Mouse (Mus musculus) urinary bladder, postnatal 36 days (tissue): ENCODE results near the gene Gm6337.
"Not testable (repeated sequence)": the region's sequence is repeated elsewhere in the genome, so short reads cannot be mapped to it uniquely, and the experiment has no call there.

ENCODE experiments used
- DNase-seq, 2 experiments: peaks; one replicate each; pipeline ENCODE4 v3.0.0; 2022; ENCODE audit warnings: low spot score in 2 of 2, mixed read lengths in 1 of 2

Gene Gm6337

GRCm38 (mm10) chr14:6058167-6058566 lies at the start of gene Gm6337:
TSS of gene Gm6337 (minus strand) at chr14:6058267.
- not testable (repeated sequence) for DNase-seq

DNA sequence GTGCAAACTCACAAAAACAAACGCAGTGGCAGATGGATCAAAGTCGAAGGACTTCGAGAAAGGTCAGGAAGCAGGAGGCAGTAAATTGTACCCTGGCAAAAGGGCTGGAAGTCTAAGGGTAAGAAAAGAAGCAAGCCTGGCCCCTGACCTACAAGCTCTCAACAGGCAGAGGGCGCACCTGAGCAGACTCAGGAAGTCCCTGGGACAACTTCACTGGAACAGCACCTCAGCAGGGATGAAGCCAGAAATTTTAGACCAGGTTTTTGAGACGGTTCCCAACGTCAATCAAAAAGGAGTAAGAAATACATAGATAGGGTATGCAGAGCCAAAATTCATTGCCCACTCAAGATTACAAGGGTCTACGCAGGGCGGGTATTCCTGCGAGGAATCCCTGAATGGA lies 49.4 kb upstream of the Gm6337 start:
- not testable (repeated sequence) for DNase-seq

- DNase-seq, result not testable (repeated sequence)
These were observed 35.8 kb upstream of the Gm6337 start, which contains the start of gene Gm8206 for GRCm38 (mm10) chr14:6093842-6094241. TSS of gene Gm8206 (minus strand) at chr14:6093942.
